Mouse (Mus musculus) ovary, postnatal 14 days (tissue): ENCODE results near the gene Trim69.

Experiments
- DNase-seq: peaks from one replicate; pipeline ENCODE4 v3.0.0; 2022; ENCODE audit warnings: low spot score

Trim69 gene

GRCm38 (mm10) chr2:122153681-122154365, 6.7 kb upstream of the Trim69 start:
- no peak for DNase-seq

DNA sequence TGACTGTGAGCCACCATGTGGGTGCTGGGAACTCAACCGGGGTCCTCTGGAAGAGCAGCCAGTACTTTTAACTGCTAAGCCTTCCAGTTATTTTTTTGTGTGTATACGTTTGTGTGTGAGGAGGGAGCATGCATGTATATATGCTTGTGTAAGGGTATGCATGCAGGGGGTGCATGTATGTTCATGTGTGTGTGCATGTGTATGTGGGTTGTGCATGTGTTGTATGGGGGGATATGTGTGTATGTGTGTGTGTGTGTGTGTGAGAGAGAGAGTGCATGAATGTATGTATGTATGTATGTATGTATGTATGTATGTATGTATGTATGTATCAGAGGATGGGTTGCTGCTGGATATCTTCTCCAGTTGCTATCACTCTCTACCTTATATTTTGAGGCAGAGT, 6.0 kb upstream of the Trim69 start:
- DNase-seq, result no peak

DNA sequence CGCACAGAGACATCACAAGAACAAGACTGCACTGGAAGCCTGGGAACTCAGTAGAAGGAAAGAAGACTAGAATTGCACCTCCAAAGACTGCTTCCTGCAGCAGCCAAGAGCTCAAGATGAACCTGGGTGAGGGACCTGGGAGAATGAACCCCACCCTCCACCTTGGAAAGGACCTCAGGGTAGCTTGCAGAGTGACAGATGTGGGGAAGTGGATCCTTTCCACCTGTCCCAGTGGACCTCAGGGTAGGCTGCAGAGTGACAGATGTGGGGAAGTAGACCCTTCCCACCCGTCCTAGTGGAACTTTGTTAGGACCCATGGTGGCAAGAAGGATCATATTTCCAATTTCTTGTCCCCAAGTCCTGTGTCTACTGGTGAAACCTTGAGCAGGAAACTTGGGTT, 5.2 kb upstream of the Trim69 start:
- DNase-seq, result no peak

- no peak for DNase-seq
Measured at GRCm38 (mm10) chr2:122156051-122156700, 4.3 kb upstream of the Trim69 start.

DNA sequence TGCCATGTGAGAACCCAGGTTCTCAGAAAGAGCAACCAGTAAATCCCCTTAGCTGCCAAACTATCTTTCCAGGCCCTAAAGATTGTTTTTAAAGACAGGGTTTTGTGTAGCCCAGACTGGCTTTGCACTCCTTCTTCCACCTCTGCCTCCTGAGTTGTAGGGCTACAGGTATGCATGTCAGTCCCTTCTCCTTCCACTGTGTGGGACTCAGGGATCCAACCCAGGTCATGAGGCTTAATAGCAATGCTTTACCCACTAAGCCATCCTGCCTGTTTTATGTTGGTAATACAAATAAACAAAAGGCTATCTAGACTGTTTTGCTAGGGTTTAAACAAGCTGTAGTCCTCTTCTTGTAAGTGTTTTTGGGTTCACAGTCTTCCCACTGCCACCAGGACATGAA, 2.9 kb upstream of the Trim69 start:
- DNase-seq, result no peak

- DNase-seq, result no peak
Measured at GRCm38 (mm10) chr2:122158362-122158802, 2.1 kb upstream of the Trim69 start.

DNA sequence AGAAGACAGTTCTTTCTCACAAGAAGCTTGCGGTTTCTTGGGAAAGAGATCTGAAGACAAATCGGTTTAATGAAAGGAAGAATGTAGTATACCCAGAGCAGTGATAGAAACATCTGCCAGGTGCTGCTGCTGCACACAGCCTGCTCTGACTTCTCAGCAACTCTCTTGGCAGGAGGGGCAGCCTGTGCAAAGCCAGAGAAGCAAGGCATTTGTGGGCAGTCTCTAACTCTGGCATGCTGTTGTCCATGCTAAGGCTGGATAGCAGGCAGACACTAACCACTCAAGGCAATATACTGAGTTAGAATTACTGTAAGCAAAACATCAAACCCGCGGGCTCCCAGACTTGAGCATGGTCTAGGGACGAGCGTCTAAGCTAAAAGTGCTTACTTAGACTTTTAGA, 833 bp upstream of the Trim69 start:
- DNase-seq, result no peak

- no peak for DNase-seq
Measured at GRCm38 (mm10) chr2:122161542-122161941, 1.0 kb downstream of the Trim69 start.

- no peak for DNase-seq
Measured at GRCm38 (mm10) chr2:122162529-122162928, 2.0 kb downstream of the Trim69 start.

DNA sequence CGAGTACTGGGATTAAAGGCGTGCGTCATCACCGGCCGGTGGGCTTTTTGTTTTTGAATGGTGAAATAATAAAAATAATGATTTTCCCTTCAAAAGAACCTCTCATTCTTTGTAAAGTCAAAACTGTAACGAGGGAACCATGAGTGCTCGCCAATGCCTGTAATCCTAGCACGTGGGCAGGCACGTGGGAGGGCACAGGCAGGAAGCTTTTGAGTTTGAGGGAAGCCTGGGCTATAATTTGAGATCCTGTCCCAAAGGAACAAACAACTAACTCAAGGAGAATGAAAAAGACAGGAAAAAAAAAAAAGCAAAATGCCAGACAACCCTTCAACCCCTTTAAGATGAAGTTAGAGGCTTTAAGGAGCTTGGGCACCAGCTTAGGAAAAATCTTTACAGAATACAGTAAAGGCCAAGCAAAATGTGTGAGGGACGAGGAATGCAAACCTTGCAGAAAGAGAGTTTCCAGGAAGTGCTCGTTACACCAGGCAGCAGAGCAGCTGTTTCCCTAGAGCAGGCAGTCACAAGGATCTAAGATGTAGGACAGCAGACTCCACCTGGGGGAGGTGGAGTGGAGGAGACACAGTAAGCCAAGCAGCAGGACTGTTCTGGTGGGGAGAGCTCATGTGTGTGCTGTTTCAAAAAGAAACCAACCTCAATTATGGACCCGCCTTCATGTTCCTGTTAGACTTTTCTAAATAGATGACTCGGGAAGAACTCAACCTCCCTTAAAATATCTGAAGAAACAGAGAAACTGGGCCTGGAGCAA, 3.1 kb downstream of the Trim69 start:
- no peak for DNase-seq

- DNase-seq, result no peak
Measured at GRCm38 (mm10) chr2:122164293-122164692, 3.8 kb downstream of the Trim69 start.

- no peak for DNase-seq
Measured at GRCm38 (mm10) chr2:122171292-122171691, 10.8 kb downstream of the Trim69 start.

DNA sequence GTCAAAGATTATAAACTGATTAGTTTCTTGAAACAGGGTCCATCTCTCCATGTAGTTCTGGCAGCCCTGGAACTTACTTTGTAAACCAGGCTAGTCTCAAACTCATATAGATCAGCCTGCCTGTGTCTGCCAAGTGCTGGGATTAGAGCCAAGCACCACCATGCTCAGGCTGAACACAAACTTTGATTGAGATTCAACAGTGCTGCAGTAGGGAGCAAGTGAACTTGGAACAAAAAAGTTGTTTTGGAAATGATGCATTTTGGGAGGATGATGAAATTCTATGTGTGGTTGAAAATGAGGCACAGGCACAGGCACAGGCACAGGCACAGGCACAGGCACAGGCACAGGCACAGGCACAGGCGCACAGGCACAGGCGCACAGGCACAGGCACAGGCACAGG, 11.7 kb downstream of the Trim69 start:
- no peak for DNase-seq

- no peak for DNase-seq
Measured at GRCm38 (mm10) chr2:122180051-122180822, 19.7 kb downstream of the Trim69 start.

GRCm38 (mm10) chr2:122185086-122185485, 24.6 kb downstream of the Trim69 start:
- no peak for DNase-seq

DNA sequence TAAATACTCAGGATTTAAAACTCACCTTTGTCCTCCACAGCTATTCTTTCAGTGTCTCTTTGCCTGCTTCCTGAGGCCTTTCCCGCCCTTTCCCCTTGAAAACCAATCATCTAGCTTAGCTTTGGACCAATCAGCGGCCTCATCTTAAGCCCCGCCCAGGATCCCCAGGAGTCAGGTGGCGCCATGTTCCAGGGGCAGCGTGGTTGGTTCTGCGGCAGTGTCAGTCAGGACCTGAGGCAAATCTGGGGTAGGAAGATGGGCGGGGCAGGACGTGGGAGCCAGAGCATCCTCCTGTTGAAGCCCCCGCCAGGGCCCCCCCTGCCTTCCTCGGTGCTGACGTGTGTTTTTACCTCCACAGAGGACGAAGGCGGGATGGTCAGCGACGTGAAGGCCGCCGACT, 25.6 kb downstream of the Trim69 start, which contains the start of the genes Patl2 and Terb2:
Gene Patl2 (minus strand): TSS at position 84 of the 400 bp plus-strand sequence.
Gene Terb2 (plus strand): TSS at position 167 of the 400 bp plus-strand sequence.
- no peak for DNase-seq

DNA sequence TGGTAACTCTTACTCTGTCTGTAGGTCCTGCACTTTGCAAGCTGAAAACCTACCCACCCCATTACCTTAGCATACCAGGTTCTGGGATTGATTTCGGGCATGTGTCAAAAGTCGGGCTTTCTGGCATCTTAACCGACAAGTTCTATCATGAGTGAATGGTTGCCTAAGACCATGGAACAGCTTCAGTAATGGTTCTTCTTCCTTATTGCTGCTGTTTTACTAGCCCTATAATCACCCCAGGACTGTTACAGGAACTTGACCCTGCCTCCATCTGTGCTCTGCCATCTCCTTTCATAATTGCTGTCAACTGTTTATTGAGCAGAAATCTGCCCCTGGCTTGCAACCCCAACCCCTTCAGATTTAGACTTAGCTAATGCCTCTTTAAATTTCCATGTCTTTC, 26.3 kb downstream of the Trim69 start:
- no peak for DNase-seq

DNA sequence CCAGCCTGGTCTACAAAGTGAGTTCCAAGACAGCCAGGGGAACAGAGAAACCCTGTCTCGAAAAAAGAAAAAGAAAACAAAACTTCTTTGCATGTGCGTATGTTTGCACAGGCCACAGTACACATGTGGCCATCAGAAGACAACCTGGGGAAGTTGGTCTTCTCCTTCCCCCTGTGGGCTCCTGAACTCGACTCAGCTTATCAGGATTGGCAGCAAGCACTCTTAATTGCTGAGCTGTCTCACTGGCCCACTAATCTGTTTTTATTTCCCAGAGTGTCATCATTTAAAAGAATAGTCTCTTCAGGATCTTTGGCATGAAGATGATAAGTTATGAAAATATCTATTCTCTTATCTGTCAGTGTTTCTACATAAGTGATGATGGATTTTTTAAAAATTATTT, 31.3 kb downstream of the Trim69 start:
- DNase-seq, result no peak

DNA sequence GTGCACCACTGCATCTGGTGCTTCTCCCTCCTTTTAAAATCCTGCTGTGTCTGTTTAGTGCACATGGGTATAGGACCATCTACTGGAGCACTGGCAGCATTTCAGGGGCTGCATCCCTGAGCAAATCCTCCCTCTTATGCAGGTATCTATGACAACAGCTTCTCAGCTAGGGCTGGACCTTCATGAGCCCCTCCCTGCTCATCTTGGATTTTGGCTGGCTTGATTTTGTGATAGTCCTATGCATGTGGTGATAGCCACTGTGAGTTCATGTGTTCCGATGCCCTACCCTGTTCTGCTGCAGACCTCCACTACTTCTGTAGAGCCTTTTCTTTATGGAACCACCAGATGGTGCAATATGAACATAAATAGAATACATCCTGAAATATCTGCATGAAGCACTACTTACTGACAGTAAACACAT, 34.0 kb downstream of the Trim69 start:
- no peak for DNase-seq

GRCm38 (mm10) chr2:122201501-122201900, 41.0 kb downstream of the Trim69 start:
- no peak for DNase-seq

DNA sequence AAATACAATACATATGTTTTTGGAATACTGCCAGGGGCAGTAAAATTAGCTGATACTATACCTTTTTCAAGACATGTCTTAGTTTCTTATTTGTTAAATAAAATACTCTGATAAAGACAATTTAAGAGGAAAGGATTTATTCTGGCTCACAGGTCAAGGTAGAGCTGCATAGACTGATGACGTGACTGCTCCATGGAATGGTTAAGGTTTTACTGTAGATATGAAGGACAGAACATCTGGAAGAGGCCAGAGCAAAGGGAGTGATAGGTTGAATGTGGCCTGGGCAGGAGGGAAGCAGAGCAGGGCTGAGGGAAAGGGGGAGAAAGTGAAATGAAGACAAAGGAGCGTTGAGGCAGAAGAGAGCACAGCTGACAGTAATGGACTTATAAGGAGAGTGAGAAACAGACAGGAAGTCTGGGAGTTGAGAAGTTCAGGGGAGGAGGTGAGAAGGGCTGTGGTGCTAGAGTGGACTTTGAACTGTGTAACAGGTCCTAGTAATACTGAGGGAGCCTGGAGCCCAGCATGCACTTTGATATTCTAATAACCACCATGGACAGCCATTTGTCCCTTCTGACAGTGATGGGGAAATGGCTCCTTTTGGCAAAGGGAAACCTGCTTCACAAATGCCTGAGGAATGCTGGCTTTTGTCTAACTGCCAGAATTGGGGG, 46.1 kb downstream of the Trim69 start:
- DNase-seq, result no peak
